Comparison of ENCODE assay signal across 24 mouse cellular contexts in genomic region chr1:77472566-77472965, GRCm38 (mm10). TPM values are rescaled to one million over a fixed set of nuclear protein-coding genes. Genes with fewer than 3 reads are reported as not detected.
A peak's percentile ranks its signal among the peaks of the same experiment; 100 is the strongest.
DNase-seq lines count a peak whose midpoint lies in the region; TF ChIP-seq lines count a peak whose summit lies in the region.
"Had no signal": no experiment of that assay in that cellular context is flagged by ENCODE, and none has a peak within 500 bp of the region (broad histone marks: within the 10 kb centered on the region; RNA-seq: fewer than 3 reads in every experiment).

No protein-coding gene starts in this region.

- TF ChIP-seq CTCF in ES-Bruce4 (IDR thresholded peaks at IDR 0.05; ENCODE audit: low read depth, low read length): no peak
- TF ChIP-seq CTCF in embryonic fibroblast, embryonic 13.5 days (IDR thresholded peaks at IDR 0.05; ENCODE audit: borderline replicate concordance, insufficient read depth, low read length): no peak

- H3K9ac ChIP-seq in ES-Bruce4 (ENCODE audit: low read depth, poor library complexity, severe bottlenecking): no peak overlapping the region
- H3K9ac ChIP-seq: embryonic facial prominence, embryonic 12.5 days; forebrain, embryonic 12.5 days; forebrain, embryonic 15.5 days; forebrain, postnatal 0 days had no signal

- no peak overlapping the region for H3K4me3 ChIP-seq in ES-Bruce4 (ENCODE audit: low read depth, low read length)
- H3K4me3 ChIP-seq in embryonic fibroblast, embryonic 13.5 days (ENCODE audit: insufficient read depth, low read length): no peak overlapping the region
- H3K4me3 ChIP-seq: embryonic facial prominence, embryonic 10.5 days; embryonic facial prominence, embryonic 12.5 days; erythroblast, embryonic 14.5 days; forebrain, embryonic 10.5 days; forebrain, embryonic 12.5 days; forebrain, embryonic 15.5 days had no signal

- no peaks in the 10 kb centered on the region for H3K27me3 ChIP-seq in ES-Bruce4 (ENCODE audit: control insufficient read depth, insufficient read depth, low read length, poor library complexity, severe bottlenecking)
- H3K27me3 ChIP-seq: CH12.LX; embryonic facial prominence, embryonic 12.5 days; forebrain, embryonic 12.5 days; forebrain, embryonic 15.5 days; Patski had no signal

- DNase-seq in R1 (ENCODE audit: low read depth, low spot score): peak; percentile 59
- no peak for DNase-seq in urinary bladder, adult 18-20 months (ENCODE audit: low spot score in 2 of 2)
- DNase-seq in urinary bladder, postnatal 14 days (ENCODE audit: low spot score): no peak
- DNase-seq: adrenal gland, adult 8-10 months; adrenal gland, postnatal 14 days; adrenal gland, postnatal 36 days; B cell, adult 2 months; cerebellum, adult 11-12 months; cerebellum, adult 2 months; cerebellum, adult 9-10 months; cerebellum, postnatal 10 days; cerebellum, postnatal 25 days; forebrain, postnatal 0 days had no signal

- no peaks in the 10 kb centered on the region for H3K36me3 ChIP-seq in ES-Bruce4 (ENCODE audit: control insufficient read depth, insufficient read depth, low read length, poor library complexity, severe bottlenecking)
- H3K36me3 ChIP-seq: forebrain, embryonic 12.5 days; forebrain, embryonic 15.5 days; G1E had no signal

- H3K9me3 ChIP-seq in ES-Bruce4 (replicated peaks; ENCODE audit: control insufficient read depth, insufficient read depth, low read length, poor library complexity, severe bottlenecking): no peaks in the 10 kb centered on the region
- H3K9me3 ChIP-seq: embryonic facial prominence, embryonic 10.5 days; embryonic facial prominence, embryonic 12.5 days; forebrain, embryonic 10.5 days; forebrain, embryonic 12.5 days; forebrain, embryonic 15.5 days had no signal

- 0 out of 2 replicates have a peak, but pooled peaks have one; percentile 58 for TF ChIP-seq EP300 in ES-Bruce4 (IDR thresholded peaks at IDR 0.05; ENCODE audit: insufficient read depth, low read depth, low read length)

- H3K27ac ChIP-seq in ES-Bruce4 (ENCODE audit: insufficient read depth, low read length): no peak overlapping the region
- H3K27ac ChIP-seq in embryonic fibroblast, embryonic 13.5 days (ENCODE audit: insufficient read depth, low read length): 0 out of 2 replicates have a peak overlapping the region, but pooled peaks have one; percentile 22
- H3K27ac ChIP-seq: embryonic facial prominence, embryonic 10.5 days; embryonic facial prominence, embryonic 12.5 days; forebrain, embryonic 10.5 days; forebrain, embryonic 12.5 days had no signal

- TF ChIP-seq POLR2A in ES-Bruce4 (IDR thresholded peaks at IDR 0.05; ENCODE audit: insufficient read depth, low read length): no peak
- TF ChIP-seq POLR2A in embryonic fibroblast, embryonic 13.5 days (IDR thresholded peaks at IDR 0.05; ENCODE audit: low read depth, low read length): no peak

- peaks cover 8% of the 10 kb centered on the region for H3K4me1 ChIP-seq in ES-Bruce4 (ENCODE audit: control insufficient read depth, insufficient read depth, low read length)
- peaks cover 7% of the 10 kb centered on the region; the same call in 1 of the 2 replicates for H3K4me1 ChIP-seq in embryonic fibroblast, embryonic 13.5 days (ENCODE audit: control insufficient read depth, insufficient read depth, low read length)

RNA-seq across cellular contexts. Expression of gene Epha4, which starts 42.3 kb away (rescaled TPM):
- polyA plus RNA-seq in ES-Bruce4 (2011; ENCODE audit: insufficient read depth, insufficient read length, low read depth, missing spikeins): 7.6 and 8.5 TPM in 2 replicates
- 20.9 and 26.4 TPM in 2 replicates for polyA plus RNA-seq in embryonic fibroblast, embryonic 13.5 days (2011; ENCODE audit: insufficient read length, low read depth, missing spikeins)
- polyA plus RNA-seq: erythroblast, embryonic 14.5 days; G1E had no signal
